Mouse (Mus musculus) lung, postnatal 10 days (tissue): Measurements from ENCODE around the gene Iffo2.

ENCODE experiments used
- DNase-seq: peaks from one replicate; pipeline ENCODE4 v3.0.0; 2021

Iffo2 gene

GRCm38 (mm10) chr4:139611542-139611953 is 81.2 kb downstream of the Iffo2 start:
- peak; percentile 93 for DNase-seq

- DNase-seq: no peak
Measured at GRCm38 (mm10) chr4:139614524-139615260, 84.3 kb downstream of the Iffo2 start.

GRCm38 (mm10) chr4:139616276-139617000 is 86.1 kb downstream of the Iffo2 start:
- DNase-seq: peak; percentile 73

- peak; percentile 48 for DNase-seq
Measured at GRCm38 (mm10) chr4:139617001-139617364, 86.6 kb downstream of the Iffo2 start.

- no peak for DNase-seq
Measured at GRCm38 (mm10) chr4:139619765-139620164, 89.4 kb downstream of the Iffo2 start.

GRCm38 (mm10) chr4:139622373-139623282 is 92.3 kb downstream of the Iffo2 start, which contains the start of gene Aldh4a1:
Aldh4a1 (plus strand) TSS chr4:139622866.
- peak; percentile 94 for DNase-seq

GRCm38 (mm10) chr4:139623434-139624115 is 93.2 kb downstream of the Iffo2 start:
- no peak for DNase-seq

- DNase-seq: no peak
Measured at GRCm38 (mm10) chr4:139624116-139624489, 93.8 kb downstream of the Iffo2 start.

- peak; percentile 58 for DNase-seq
Measured at GRCm38 (mm10) chr4:139624706-139625105, 94.4 kb downstream of the Iffo2 start.

- DNase-seq: no peak
Measured at GRCm38 (mm10) chr4:139627361-139627760, 97.0 kb downstream of the Iffo2 start.

- no peak for DNase-seq
Measured at GRCm38 (mm10) chr4:139630171-139630570, 99.8 kb downstream of the Iffo2 start.

- peak; percentile 55 for DNase-seq
Measured at GRCm38 (mm10) chr4:139631141-139631540, 100.8 kb downstream of the Iffo2 start.

GRCm38 (mm10) chr4:139631569-139632253 is 101.4 kb downstream of the Iffo2 start:
- DNase-seq: no peak

GRCm38 (mm10) chr4:139632254-139632580 is 101.9 kb downstream of the Iffo2 start:
- DNase-seq: no peak

- DNase-seq: peak; percentile 79
Measured at GRCm38 (mm10) chr4:139636373-139636772, 106.0 kb downstream of the Iffo2 start.

GRCm38 (mm10) chr4:139637847-139638246 is 107.5 kb downstream of the Iffo2 start:
- DNase-seq: no peak

GRCm38 (mm10) chr4:139638356-139638755 is 108.0 kb downstream of the Iffo2 start:
- no peak for DNase-seq

GRCm38 (mm10) chr4:139639801-139640200 is 109.5 kb downstream of the Iffo2 start:
- DNase-seq: no peak

GRCm38 (mm10) chr4:139640333-139640732 is 110.0 kb downstream of the Iffo2 start:
- no peak for DNase-seq

- DNase-seq: no peak
Measured at GRCm38 (mm10) chr4:139640775-139641174, 110.4 kb downstream of the Iffo2 start.

GRCm38 (mm10) chr4:139641829-139642425 is 111.6 kb downstream of the Iffo2 start:
- DNase-seq: peak; percentile 20

GRCm38 (mm10) chr4:139643972-139644371 is 113.6 kb downstream of the Iffo2 start:
- peak; percentile 82 for DNase-seq
